Mouse (Mus musculus) kidney, adult 9 months (tissue): ENCODE measurements around the gene Vamp1.

ENCODE experiments used
- DNase-seq: peaks from one replicate; pipeline ENCODE4 v3.0.0; 2022

Vamp1 gene

GRCm38 (mm10) chr6:125213715-125214114 is 1.6 kb upstream of the Vamp1 start:
- DNase-seq: no peak

GRCm38 (mm10) chr6:125216898-125217297 is 1.5 kb downstream of the Vamp1 start:
- DNase-seq: no peak

- no peak for DNase-seq
Observed at GRCm38 (mm10) chr6:125217899-125218298, 2.5 kb downstream of the Vamp1 start.

GRCm38 (mm10) chr6:125218963-125219362 is 3.6 kb downstream of the Vamp1 start:
- peak; percentile 84 for DNase-seq

GRCm38 (mm10) chr6:125221115-125221745 is 5.9 kb downstream of the Vamp1 start:
- DNase-seq: no peak

- peak; percentile 44 for DNase-seq
Observed at GRCm38 (mm10) chr6:125222146-125222545, 6.8 kb downstream of the Vamp1 start.

GRCm38 (mm10) chr6:125222577-125222976 is 7.2 kb downstream of the Vamp1 start:
- DNase-seq: no peak

- peak; percentile 41 for DNase-seq
Observed at GRCm38 (mm10) chr6:125225518-125226115, 10.3 kb downstream of the Vamp1 start.

- no peak for DNase-seq
Observed at GRCm38 (mm10) chr6:125230571-125230970, 15.2 kb downstream of the Vamp1 start.

GRCm38 (mm10) chr6:125231117-125232044 is 16.0 kb downstream of the Vamp1 start, which contains the start of gene Tapbpl:
Tapbpl (minus strand) TSS chr6:125231860.
- peak; percentile 67 for DNase-seq

GRCm38 (mm10) chr6:125232045-125232437 is 16.7 kb downstream of the Vamp1 start:
- no peak for DNase-seq

- DNase-seq: no peak
Observed at GRCm38 (mm10) chr6:125232516-125232915, 17.2 kb downstream of the Vamp1 start.

- no peak for DNase-seq
Observed at GRCm38 (mm10) chr6:125233816-125234519, 18.6 kb downstream of the Vamp1 start.

GRCm38 (mm10) chr6:125234520-125234828 is 19.1 kb downstream of the Vamp1 start:
- DNase-seq: no peak

GRCm38 (mm10) chr6:125236341-125236740 is 21.0 kb downstream of the Vamp1 start:
- DNase-seq: no peak

- DNase-seq: no peak
Observed at GRCm38 (mm10) chr6:125236782-125237181, 21.4 kb downstream of the Vamp1 start, which contains the start of gene Cd27. Cd27 (minus strand) TSS chr6:125237010.

- no peak for DNase-seq
Observed at GRCm38 (mm10) chr6:125237421-125237820, 22.1 kb downstream of the Vamp1 start.

GRCm38 (mm10) chr6:125238396-125238795 is 23.0 kb downstream of the Vamp1 start:
- no peak for DNase-seq

- no peak for DNase-seq
Observed at GRCm38 (mm10) chr6:125239547-125239946, 24.2 kb downstream of the Vamp1 start.

- no peak for DNase-seq
Observed at GRCm38 (mm10) chr6:125240617-125241016, 25.3 kb downstream of the Vamp1 start.

- DNase-seq: no peak
Observed at GRCm38 (mm10) chr6:125241566-125241965, 26.2 kb downstream of the Vamp1 start.

GRCm38 (mm10) chr6:125244551-125244950 is 29.2 kb downstream of the Vamp1 start:
- no peak for DNase-seq

- DNase-seq: no peak
Observed at GRCm38 (mm10) chr6:125252285-125252684, 36.9 kb downstream of the Vamp1 start.
